Mouse (Mus musculus): ENCODE measurements at regions not wholly inside any gene's neighbourhood (a gene's known extent, or its start where the extent isn't known, plus 50 kb on each side); places are given as distances from the start of the nearest gene placed in this dataset.

DNA sequence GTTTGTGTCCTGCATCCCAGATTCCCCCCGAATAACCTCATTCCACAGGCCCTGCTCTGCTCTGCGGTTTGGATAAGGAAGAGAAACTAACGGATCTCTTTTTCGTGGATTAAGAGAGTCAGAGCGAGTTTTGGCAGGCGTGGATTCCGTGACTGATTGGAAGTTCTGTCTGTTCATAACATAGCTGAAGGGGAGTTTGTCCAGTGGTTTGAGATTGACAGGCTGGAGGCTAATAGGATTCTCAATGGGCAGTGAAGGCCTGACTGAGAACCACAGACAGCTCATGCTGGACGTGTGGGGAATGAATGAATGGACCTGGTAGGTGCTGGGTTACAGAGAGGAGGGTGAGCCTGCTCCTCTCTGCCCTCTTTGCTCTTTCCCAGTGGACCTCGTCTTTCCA lies 269.6 kb downstream of the Vps13c start:
- no peaks in the 10 kb centered on the region for H3K4me1 ChIP-seq (replicated peaks; ENCODE audit: control insufficient read depth in 2 of 2, insufficient read depth in 2 of 2, low read length in 1 of 2)

GRCm38 (mm10) chr9:68115151-68115690 lies 275.0 kb downstream of the Vps13c start:
- DNase-seq (ENCODE audit: low read depth in 3 of 3, low spot score in 3 of 3), result no peak
- Histone ChIP-seq H3K27ac (no peak overlapping the region), H3K27me3 (ENCODE audit: control insufficient read depth, insufficient read depth, low read length) (no peaks in the 10 kb centered on the region), H3K36me3 (replicated peaks; ENCODE audit: control insufficient read depth, insufficient read depth, low read depth) (no peaks in the 10 kb centered on the region), H3K4me3 (ENCODE audit: insufficient read depth in 1 of 2, low read depth in 2 of 2, low read length in 2 of 2) (no peak overlapping the region), H3K4me1 (replicated peaks; ENCODE audit: control insufficient read depth in 2 of 2, insufficient read depth in 2 of 2, low read length in 1 of 2) (no peaks in the 10 kb centered on the region), H3K4me2 (ENCODE audit: low read depth) (no peak overlapping the region), H3K9me3 (ENCODE audit: control insufficient read depth, low read length) (no peaks in the 10 kb centered on the region), H3K9ac (replicated peaks) (no peak overlapping the region)
- 64% methylated on average over 10 of the region's 10 CpGs for WGBS (ENCODE audit: insufficient replicate concordance)
- no peak for TF ChIP-seq EP300 (IDR thresholded peaks at IDR 0.05; ENCODE audit: low read depth)
- TF ChIP-seq CTCF (IDR thresholded peaks at IDR 0.05; ENCODE audit: low read depth), result no peak
- no peak for ATAC-seq (ENCODE audit: insufficient read depth)

More for the DNA sequence above, 269.6 kb downstream of the Vps13c start:
- Histone ChIP-seq H3K36me3 (replicated peaks; ENCODE audit: control insufficient read depth, insufficient read depth, low read depth) (no peaks in the 10 kb centered on the region), H3K9ac (replicated peaks) (no peak overlapping the region), H3K9me3 (ENCODE audit: control insufficient read depth, low read length) (no peaks in the 10 kb centered on the region), H3K27me3 (ENCODE audit: control insufficient read depth, insufficient read depth, low read length) (no peaks in the 10 kb centered on the region), H3K27ac (no peak overlapping the region), H3K4me3 (ENCODE audit: insufficient read depth in 1 of 2, low read depth in 2 of 2, low read length in 2 of 2) (no peak overlapping the region), H3K4me2 (ENCODE audit: low read depth) (no peak overlapping the region)
- WGBS (ENCODE audit: insufficient replicate concordance), result 65% methylated on average over 9 of the region's 9 CpGs
- ATAC-seq (ENCODE audit: insufficient read depth), result no peak
- TF ChIP-seq CTCF (IDR thresholded peaks at IDR 0.05; ENCODE audit: low read depth) (no peak), EP300 (IDR thresholded peaks at IDR 0.05; ENCODE audit: low read depth) (no peak)
- no peak for DNase-seq (ENCODE audit: low read depth in 3 of 3, low spot score in 3 of 3)

GRCm38 (mm10) chr9:68116221-68116741 lies 276.1 kb downstream of the Vps13c start:
- Histone ChIP-seq H3K27ac (no peak overlapping the region), H3K4me1 (replicated peaks; ENCODE audit: control insufficient read depth in 2 of 2, insufficient read depth in 2 of 2, low read length in 1 of 2) (no peaks in the 10 kb centered on the region), H3K27me3 (ENCODE audit: control insufficient read depth, insufficient read depth, low read length) (no peaks in the 10 kb centered on the region), H3K4me2 (ENCODE audit: low read depth) (no peak overlapping the region), H3K9ac (replicated peaks) (no peak overlapping the region), H3K4me3 (ENCODE audit: insufficient read depth in 1 of 2, low read depth in 2 of 2, low read length in 2 of 2) (no peak overlapping the region), H3K9me3 (ENCODE audit: control insufficient read depth, low read length) (no peaks in the 10 kb centered on the region), H3K36me3 (replicated peaks; ENCODE audit: control insufficient read depth, insufficient read depth, low read depth) (no peaks in the 10 kb centered on the region)
- ATAC-seq (ENCODE audit: insufficient read depth) (no peak), DNase-seq (ENCODE audit: low read depth in 3 of 3, low spot score in 3 of 3) (no peak)
- 70% methylated on average over 10 of the region's 10 CpGs for WGBS (ENCODE audit: insufficient replicate concordance)
- TF ChIP-seq CTCF (IDR thresholded peaks at IDR 0.05; ENCODE audit: low read depth) (no peak), EP300 (IDR thresholded peaks at IDR 0.05; ENCODE audit: low read depth) (no peak)

DNA sequence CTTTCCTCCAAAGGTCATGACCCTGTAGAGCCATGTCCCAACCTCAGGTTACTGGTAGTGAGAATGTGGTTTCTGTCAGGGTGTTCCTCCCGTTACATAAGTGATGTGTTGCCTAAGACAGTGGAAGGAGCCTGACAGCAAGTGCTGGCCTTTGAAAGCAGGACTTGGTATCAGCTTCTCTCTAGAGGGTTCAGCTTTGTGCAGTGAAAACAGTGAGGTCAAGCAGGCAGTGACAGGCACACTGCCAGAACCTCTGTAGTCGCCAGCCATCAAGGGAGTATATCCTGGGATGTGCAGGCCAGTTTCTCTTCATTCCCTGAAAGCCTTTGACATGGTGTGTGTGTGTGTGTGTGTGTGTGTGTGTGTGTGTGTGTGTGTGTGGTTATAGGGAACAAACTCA lies 278.1 kb downstream of the Vps13c start:
- H3K9ac ChIP-seq (replicated peaks), result no peak overlapping the region
- H3K4me3 ChIP-seq (ENCODE audit: insufficient read depth in 1 of 2, low read depth in 2 of 2, low read length in 2 of 2), result no peak overlapping the region
- no peaks in the 10 kb centered on the region for H3K27me3 ChIP-seq (ENCODE audit: control insufficient read depth, insufficient read depth, low read length)
- H3K4me1 ChIP-seq (replicated peaks; ENCODE audit: control insufficient read depth in 2 of 2, insufficient read depth in 2 of 2, low read length in 1 of 2), result no peaks in the 10 kb centered on the region
- no peak overlapping the region for H3K4me2 ChIP-seq (ENCODE audit: low read depth)
- H3K9me3 ChIP-seq (ENCODE audit: control insufficient read depth, low read length), result no peaks in the 10 kb centered on the region
- DNase-seq (ENCODE audit: low read depth in 3 of 3, low spot score in 3 of 3), result no peak
- no peak for ATAC-seq (ENCODE audit: insufficient read depth)
- no peaks in the 10 kb centered on the region for H3K36me3 ChIP-seq (replicated peaks; ENCODE audit: control insufficient read depth, insufficient read depth, low read depth)
- 46% methylated on average over 2 of the region's 2 CpGs for WGBS (ENCODE audit: insufficient replicate concordance)
- H3K27ac ChIP-seq, result no peak overlapping the region
- TF ChIP-seq EP300 (IDR thresholded peaks at IDR 0.05; ENCODE audit: low read depth) (no peak), CTCF (IDR thresholded peaks at IDR 0.05; ENCODE audit: low read depth) (no peak)

DNA sequence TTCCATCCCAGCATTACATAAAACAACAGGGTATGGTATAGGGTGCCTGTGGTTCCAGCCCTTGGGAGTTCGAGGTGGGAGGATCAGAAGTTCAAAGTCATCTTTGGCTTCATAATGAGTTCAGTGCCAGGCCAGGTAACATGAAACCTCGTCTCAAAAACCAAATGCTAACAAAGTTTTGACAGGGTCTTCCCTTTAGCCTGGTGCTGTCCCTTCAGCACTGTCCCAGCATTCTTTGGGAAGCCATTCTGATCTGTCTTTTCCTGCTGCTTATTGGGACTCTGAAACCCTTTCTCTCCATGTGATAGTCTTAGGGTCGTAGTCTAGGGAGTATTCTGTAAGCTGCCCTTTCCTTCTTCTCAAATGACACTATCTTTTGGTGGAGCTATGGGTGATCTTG lies 282.1 kb downstream of the Vps13c start:
- WGBS (ENCODE audit: insufficient replicate concordance), result 31% methylated on average over 3 of the region's 3 CpGs
- Histone ChIP-seq H3K4me2 (ENCODE audit: low read depth) (no peak overlapping the region), H3K9me3 (ENCODE audit: control insufficient read depth, low read length) (no peaks in the 10 kb centered on the region), H3K9ac (replicated peaks) (no peak overlapping the region), H3K36me3 (replicated peaks; ENCODE audit: control insufficient read depth, insufficient read depth, low read depth) (no peaks in the 10 kb centered on the region), H3K4me3 (ENCODE audit: insufficient read depth in 1 of 2, low read depth in 2 of 2, low read length in 2 of 2) (no peak overlapping the region), H3K4me1 (replicated peaks; ENCODE audit: control insufficient read depth in 2 of 2, insufficient read depth in 2 of 2, low read length in 1 of 2) (no peaks in the 10 kb centered on the region), H3K27me3 (ENCODE audit: control insufficient read depth, insufficient read depth, low read length) (no peaks in the 10 kb centered on the region), H3K27ac (no peak overlapping the region)
- no peak for ATAC-seq (ENCODE audit: insufficient read depth)
- no peak for DNase-seq (ENCODE audit: low read depth in 3 of 3, low spot score in 3 of 3)
- TF ChIP-seq EP300 (IDR thresholded peaks at IDR 0.05; ENCODE audit: low read depth), result no peak
- TF ChIP-seq CTCF (IDR thresholded peaks at IDR 0.05; ENCODE audit: low read depth), result no peak

All from liver, embryonic 14.5 days (tissue).